Mouse (Mus musculus) CD4-positive helper T cell, adult 2 months (primary cell): ENCODE measurements around the gene Thap3.

Experiments
- DNase-seq: peaks from one replicate; pipeline ENCODE4 v3.0.0-alpha.2; 2012; ENCODE audit warnings: low read depth, missing footprints, low spot score

Thap3 gene

GRCm38 (mm10) chr4:151985886-151986285 lies 2.9 kb downstream of the Thap3 start:
- peak; percentile 83 for DNase-seq

DNA sequence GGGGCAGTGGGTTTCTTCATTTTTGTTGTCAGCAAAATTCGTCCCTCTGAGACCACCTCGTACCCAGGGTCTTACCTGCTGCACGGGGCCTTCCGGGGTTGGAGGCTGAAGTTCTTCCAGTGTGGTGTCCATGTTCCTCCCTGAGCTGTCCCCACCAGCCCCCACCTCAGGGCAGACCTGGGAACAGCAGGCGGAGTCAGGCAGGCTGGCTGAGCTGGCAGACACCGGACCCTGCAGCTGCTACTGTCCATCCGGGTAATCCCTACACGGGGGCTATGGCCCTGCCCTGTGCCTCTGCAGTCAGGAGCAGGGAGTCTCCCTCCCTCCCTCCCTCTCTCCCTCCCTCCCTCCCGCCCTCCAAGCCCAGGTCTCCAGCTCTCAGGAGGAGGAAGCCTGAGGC lies 5.2 kb downstream of the Thap3 start:
- DNase-seq: no peak

DNA sequence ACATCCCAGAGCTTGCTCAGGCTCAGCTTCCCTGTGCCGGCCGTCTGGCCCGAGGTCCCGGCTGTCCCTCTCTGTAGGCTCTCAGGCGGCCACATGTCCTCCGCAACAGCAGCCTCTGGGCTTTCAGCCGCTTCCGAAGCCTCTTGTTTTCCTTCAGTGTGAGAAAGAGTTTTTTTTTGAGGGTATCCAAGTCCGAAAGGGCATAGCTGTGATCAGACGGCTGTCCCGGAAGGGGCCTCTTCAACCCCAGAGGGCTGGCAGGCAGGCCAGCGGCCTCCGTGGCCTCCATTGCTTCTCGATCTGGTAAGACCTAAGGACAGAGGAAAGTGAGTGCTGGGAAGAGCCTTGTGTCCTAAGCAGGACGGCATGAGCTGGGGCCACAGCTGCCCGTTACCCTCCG lies 5.8 kb downstream of the Thap3 start:
- no peak for DNase-seq

DNA sequence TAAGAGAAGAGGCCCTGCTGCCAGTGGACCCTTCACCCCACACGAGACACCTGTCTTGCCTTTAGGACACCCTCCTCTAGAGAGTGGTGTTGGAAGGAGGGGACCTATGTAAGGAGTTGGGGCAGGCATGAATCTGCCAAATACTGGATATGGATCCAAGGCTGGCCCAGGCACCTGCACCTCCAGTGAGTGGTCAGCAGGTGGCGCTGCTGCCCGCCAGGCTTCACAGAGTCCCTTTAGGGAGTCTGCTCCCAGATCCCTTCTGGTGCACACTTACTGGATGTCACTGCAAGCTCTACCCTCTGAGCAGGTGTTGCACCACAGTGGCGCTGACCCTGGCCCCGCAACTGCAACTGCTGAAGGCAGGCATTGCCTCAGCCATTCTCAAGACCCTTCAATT lies 7.4 kb downstream of the Thap3 start:
- DNase-seq: peak; percentile 78

GRCm38 (mm10) chr4:151980699-151981098 lies 8.1 kb downstream of the Thap3 start:
- no peak for DNase-seq

DNA sequence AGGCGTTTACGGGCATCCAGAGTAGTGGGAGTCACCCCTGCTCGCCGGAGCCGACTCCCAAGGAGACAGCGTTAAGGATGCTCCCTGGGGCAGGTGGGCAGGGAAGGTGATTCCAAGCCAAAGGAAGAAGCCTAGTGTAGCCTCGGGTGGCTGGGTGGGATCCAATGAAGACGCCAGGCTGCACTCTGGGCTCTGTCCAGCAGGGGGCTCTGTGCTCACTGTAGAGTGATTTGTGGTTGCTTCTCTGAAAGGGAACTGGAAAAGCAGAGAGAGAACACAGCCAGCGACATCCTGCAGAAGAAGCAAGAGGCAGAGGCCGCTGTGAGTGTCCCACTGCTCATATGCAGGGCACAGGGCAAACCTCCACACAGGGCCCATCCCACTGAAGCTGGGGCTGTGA lies 11.0 kb downstream of the Thap3 start:
- DNase-seq: peak; percentile 72

DNA sequence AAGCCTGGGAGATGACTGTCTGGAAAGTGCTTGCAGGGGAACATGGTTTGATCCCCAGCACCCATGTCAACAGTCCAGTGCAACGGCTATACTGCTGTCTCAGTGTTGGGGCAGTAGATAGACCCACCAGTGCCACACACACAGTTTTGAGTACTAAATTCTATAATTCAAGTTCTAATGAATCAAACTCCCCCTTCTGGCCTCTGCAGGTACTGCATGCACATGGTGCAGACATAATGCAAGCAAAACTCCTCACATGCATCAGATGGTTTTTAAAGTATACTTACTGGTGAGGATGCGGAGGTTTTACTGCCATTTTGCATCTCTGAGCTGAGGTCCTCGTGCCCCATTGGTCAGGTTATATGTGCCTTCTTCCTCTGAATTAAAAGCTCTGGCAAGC lies 13.4 kb downstream of the Thap3 start:
- DNase-seq: no peak

DNA sequence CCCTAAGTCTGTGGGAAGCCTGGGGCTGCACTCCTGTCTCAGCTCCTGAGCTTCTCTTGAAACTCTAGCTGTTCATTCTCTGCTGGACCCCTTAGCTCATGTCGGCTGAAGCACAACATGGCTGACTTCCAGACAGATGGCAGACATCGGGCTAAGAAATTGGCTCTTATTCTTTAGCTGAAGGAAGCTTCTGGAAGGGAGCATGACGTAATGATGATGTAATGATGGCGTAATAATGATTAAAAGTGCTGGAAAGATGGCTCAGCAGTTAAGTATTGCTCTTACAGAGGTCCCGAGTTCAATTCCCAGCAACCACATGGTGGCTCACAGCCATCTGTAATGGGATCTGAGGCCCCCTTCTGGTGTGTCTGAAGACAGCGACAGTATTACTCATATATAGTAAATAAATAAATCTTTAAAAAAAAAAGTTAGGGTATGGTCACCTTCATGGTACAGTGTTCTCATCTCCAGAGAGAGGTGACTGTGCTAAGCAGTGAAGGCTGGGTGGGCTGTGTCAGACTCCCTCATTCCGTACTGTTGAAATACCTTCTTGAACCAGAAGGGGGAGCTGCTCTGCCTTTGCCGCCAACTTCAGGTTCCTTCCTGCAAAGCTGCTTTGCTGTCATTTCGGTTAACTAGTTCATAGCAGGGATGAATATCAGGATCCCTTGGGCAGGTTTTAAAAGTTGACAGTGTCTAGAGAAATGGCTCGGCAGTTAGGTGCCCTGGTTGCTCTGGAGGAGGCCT lies 16.4 kb downstream of the Thap3 start:
- peak; percentile 43 for DNase-seq

DNA sequence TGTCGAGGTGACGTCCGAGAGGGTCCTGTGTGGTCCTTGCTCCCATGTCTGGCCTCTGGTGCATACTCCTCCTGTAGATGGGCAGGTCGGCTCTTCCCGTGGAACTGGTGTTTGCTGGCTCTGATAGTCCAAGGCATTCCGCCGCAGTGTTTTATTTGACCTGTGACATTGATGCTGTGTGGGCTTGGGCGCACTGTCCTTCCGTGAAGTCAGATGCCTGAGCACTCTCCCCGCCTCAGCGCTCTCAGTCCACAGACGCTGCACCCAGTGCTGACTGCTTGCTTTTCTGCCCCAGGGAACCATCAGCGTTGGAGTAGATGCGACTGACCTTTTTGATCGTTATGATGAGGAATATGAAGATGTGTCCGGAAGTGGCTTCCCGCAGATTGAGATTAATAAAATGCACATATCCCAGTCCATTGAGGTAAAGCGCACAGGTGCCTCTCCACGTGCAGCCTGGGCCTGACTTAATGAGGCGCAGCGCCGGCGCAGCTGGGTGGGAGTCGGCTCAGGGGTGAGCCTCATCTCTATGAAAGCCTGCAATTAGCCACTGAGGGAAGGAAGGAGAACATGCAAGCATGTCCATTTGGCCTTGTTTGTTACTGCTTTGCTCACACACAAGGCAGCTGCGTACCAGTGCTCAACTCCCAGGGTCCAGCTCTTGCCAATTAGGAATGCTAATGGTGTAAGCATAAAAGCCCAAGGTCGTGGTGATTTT lies 20.4 kb downstream of the Thap3 start:
- DNase-seq: no peak

- no peak for DNase-seq
Observed at GRCm38 (mm10) chr4:151962817-151963216, 26.0 kb downstream of the Thap3 start.

- no peak for DNase-seq
Observed at GRCm38 (mm10) chr4:151960513-151960854, 28.3 kb downstream of the Thap3 start.

DNA sequence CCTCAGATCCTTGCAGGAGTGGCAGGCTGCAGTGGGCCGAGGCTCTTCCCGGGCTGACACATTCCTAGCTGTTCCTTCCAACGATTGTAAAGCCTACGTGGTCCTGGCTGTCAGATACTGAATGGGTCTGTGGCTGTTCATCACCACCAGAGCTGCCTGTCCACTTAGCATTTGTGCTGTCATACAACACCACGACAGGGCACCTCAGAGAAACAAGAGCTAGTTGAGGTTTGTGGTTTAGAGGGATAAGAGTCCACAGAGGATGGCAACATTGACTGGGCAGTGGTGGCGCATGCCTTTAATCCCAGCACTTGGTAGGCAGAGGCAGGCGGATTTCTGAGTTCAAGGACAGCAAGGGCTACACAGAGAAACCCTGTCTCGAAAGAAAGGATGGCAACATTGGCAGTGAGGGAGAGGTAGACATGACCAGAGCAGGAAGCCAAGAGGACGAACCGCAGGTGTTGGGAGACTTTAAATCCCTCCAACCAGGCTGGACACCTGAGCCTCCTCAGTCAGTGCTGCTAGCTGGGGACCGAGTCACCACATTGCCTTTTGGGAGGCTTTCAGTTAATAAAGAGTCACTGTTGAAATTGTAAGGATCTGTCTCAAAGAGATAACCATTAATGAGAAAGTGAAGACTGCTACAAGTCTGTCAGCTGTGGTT lies 28.8 kb downstream of the Thap3 start:
- DNase-seq: no peak

- no peak for DNase-seq
Observed at GRCm38 (mm10) chr4:151957584-151958315, 31.0 kb downstream of the Thap3 start.

DNA sequence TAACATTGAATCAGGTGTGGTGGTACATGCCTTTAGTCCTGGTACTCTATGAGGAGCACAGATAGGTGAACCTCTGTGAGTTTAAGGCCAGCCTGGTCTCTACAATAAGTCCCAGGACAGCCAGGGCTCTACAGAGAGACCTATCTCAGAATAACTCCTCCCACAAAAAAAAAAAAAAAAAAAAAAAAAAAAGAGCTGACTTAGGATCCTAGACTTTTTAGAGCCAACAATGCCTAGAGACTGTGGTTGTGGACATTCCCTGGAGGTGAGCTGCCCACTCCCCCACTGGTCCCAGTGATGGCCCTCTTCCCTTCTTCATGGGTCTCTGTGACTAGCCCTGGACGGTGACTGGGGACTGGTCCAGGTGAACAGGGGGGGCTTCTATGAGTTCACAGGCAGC lies 33.0 kb downstream of the Thap3 start:
- DNase-seq: no peak

GRCm38 (mm10) chr4:151953209-151953608 lies 35.6 kb downstream of the Thap3 start:
- DNase-seq: no peak

GRCm38 (mm10) chr4:151948497-151949471 lies 40.0 kb downstream of the Thap3 start:
- no peak for DNase-seq

DNA sequence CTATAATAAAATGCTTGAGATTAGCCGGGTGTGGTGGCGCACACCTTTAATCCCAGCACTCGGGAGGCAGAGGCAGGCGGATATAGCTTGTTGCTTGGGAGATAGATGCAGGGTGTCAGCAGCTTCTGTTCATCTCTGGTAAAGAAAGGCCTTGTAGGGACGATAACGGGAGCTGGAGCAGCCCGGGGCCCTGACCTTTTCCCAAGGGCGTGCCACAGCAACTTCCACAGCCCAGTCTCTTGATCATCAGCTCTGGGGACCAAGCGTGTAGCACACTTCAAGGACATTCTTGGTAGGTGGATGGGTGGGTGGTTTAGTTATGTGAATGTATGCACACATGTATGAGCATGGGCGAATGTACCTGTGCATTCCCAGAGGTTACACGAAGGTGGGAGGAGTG lies 42.6 kb downstream of the Thap3 start:
- no peak for DNase-seq

DNA sequence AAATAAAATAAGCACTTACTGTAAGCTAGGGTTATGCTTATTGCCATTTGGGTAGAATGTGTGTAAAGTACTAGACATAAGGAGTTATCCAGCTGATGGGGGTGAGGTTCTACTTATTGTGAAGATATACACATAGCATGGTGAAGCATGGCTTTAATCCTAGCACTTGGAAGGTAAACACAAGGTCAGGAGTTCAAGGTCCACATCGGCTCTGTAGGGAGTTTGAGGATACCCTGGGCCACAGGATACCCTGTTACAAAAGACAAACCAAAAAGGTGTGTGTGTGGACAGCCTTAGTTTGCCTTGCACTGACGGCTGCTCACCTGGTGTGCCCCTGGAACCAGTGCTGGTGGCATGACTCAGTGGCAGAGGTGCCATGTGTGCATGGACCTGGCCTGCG lies 50.7 kb downstream of the Thap3 start:
- no peak for DNase-seq

DNA sequence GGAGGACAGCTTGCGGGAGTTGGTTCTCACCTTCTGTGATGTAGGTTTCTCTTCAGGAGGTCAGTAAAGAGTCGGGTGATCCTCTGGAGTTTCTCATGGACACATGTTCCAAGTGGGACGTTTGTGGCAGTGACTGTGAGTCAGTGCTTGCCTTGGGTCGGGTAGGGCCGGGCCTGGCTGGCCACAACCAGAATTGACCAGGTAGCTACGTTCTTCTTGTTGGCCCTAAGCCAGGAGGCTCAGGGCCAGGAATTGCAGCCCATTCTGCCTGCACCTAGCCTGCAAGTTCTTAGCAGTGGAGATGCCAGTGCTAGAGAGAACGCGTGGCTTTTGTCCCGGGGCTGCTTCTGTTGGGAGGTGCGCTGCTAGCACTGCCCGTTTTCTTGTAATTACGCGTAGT lies 51.4 kb downstream of the Thap3 start:
- DNase-seq: no peak

DNA sequence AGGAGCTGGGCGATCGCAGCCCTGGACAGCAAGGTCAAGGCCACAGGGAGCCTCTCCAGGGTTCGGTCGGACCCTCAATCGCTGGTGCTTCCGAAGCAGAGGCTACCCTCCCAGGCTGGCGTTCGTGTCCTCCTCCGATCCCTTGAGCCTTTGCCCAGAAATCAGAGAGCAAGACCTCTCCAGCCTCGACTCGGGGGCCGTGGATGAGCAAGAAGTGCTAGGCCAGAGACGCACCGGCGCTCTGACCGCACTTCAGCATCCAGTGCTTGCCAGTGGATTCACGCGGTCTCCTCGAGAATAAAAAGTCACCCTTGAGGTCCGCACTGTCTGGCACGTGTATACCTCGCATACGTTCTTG lies 54.6 kb downstream of the Thap3 start:
- peak; percentile 37 for DNase-seq
